Mouse (Mus musculus): ENCODE measurements around the gene Sec23ip. TPM values are rescaled to one million over a fixed set of nuclear protein-coding genes. Genes with fewer than 3 reads are reported as not detected.

Sec23ip gene
- total and polyA plus RNA-seq, 3 experiments, result 16.0 to 40.1 (median 19.3) TPM

DNA sequence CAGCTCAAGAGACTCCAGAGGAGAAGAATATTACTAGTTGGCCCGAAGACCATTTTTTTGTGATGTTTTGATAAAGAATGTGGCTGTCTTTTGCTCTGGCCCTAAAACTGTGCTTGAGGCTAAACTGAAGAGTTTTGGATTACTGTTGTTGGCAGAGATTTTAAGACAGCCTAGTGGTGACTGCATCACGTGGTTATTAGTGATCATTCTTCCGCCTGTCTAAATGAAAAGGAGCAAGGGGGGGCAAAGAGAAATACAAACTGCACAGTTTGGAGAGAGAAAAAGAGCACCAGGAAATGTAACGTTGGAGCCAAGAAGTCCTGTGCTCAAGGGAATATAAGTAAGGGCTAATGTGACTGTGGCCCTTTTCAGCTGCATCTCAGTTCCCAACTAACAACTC lies 48.7 kb downstream of the Sec23ip start:
- in situ Hi-C loops (cut with MboI; ENCODE audit: low pct_ligation_motif_present, low pct_unique_long_range_greater_than_20kb, low sequenced_read_pairs), result no loop called here
- TF ChIP-seq RAD21 (IDR thresholded peaks at IDR 0.05; ENCODE audit: low read depth, low read length) (no peak), USF2 (conservative IDR thresholded peaks at IDR 0.05; ENCODE audit: low read depth, low read length) (no peak), TBP (conservative IDR thresholded peaks at IDR 0.05; ENCODE audit: low read depth, low read length) (no peak), NRF1 (IDR thresholded peaks at IDR 0.05; ENCODE audit: low read depth, low read length) (no peak)

GRCm38 (mm10) chr7:128824986-128825563 lies 80.3 kb downstream of the Sec23ip start:
- no peak overlapping the region for H3K4me3 ChIP-seq (replicated peaks in 1 of 3; ENCODE audit: low read depth in 2 of 3, low read length in 2 of 3, poor library complexity in 1 of 3)
- no peaks in the 10 kb centered on the region for H3K79me2 ChIP-seq (replicated peaks; ENCODE audit: control insufficient read depth, extremely low read depth, insufficient read depth, poor library complexity, severe bottlenecking)
- no peaks in the 10 kb centered on the region for H3K36me3 ChIP-seq (replicated peaks in 1 of 2; ENCODE audit: control insufficient read depth in 1 of 2, insufficient read depth in 1 of 2, low read length in 1 of 2)
- TF ChIP-seq BHLHE40 (IDR thresholded peaks at IDR 0.05; ENCODE audit: low read depth, low read length), result no peak
- no peak for TF ChIP-seq ZC3H11A (IDR thresholded peaks at IDR 0.05; ENCODE audit: low read depth, low read length)
- TF ChIP-seq CTCF (conservative IDR thresholded peaks at IDR 0.05 in 1 of 2, IDR thresholded peaks at IDR 0.05 in 1 of 2; ENCODE audit: low read depth in 2 of 2, low read length in 2 of 2), result no peak
- no peak for TF ChIP-seq USF2 (conservative IDR thresholded peaks at IDR 0.05; ENCODE audit: low read depth, low read length)
- no peak for TF ChIP-seq PAX5 (IDR thresholded peaks at IDR 0.05; ENCODE audit: low read length)
- no peak for TF ChIP-seq EP300 (IDR thresholded peaks at IDR 0.05; ENCODE audit: low read length)
- no peak for DNase-seq (ENCODE audit: extremely low read depth)
- dilution Hi-C loops (cut with MboI; ENCODE audit: extremely low pct_ligation_motif_present, extremely low pct_unique_long_range_greater_than_20kb, low sequenced_read_pairs), result no loop called here
- in situ Hi-C loops (cut with MboI; ENCODE audit: low pct_ligation_motif_present, low pct_unique_long_range_greater_than_20kb, low sequenced_read_pairs), result no loop called here
- H3K4me1 ChIP-seq (ENCODE audit: control insufficient read depth in 1 of 2, insufficient read depth in 2 of 2), result no peaks in the 10 kb centered on the region
- H3K27ac ChIP-seq (ENCODE audit: insufficient read depth, low read depth), result no peak overlapping the region
- H3K27me3 ChIP-seq (replicated peaks), result peaks cover 55% of the 10 kb centered on the region
- H3K9me3 ChIP-seq (replicated peaks; ENCODE audit: low read length), result no peaks in the 10 kb centered on the region
- no peak overlapping the region for H3K9ac ChIP-seq (ENCODE audit: insufficient read depth, low read depth)
- no peak overlapping the region for H3K4me2 ChIP-seq (ENCODE audit: insufficient read depth, low read depth, poor library complexity, severe bottlenecking)

More for the DNA sequence above, 48.7 kb downstream of the Sec23ip start:
- Histone ChIP-seq H3K79me2 (replicated peaks; ENCODE audit: control insufficient read depth, extremely low read depth, insufficient read depth, poor library complexity, severe bottlenecking) (no peaks in the 10 kb centered on the region), H3K9ac (ENCODE audit: insufficient read depth, low read depth) (no peak overlapping the region), H3K36me3 (replicated peaks in 1 of 2; ENCODE audit: control insufficient read depth in 1 of 2, insufficient read depth in 1 of 2, low read length in 1 of 2) (no peaks in the 10 kb centered on the region), H3K4me2 (ENCODE audit: insufficient read depth, low read depth, poor library complexity, severe bottlenecking) (no peak overlapping the region), H3K27me3 (replicated peaks) (peaks cover 11% of the 10 kb centered on the region), H3K9me3 (replicated peaks; ENCODE audit: low read length) (no peaks in the 10 kb centered on the region), H3K27ac (ENCODE audit: insufficient read depth, low read depth) (no peak overlapping the region), H3K4me3 (replicated peaks in 1 of 3; ENCODE audit: low read depth in 2 of 3, low read length in 2 of 3, poor library complexity in 1 of 3) (no peak overlapping the region), H3K4me1 (ENCODE audit: control insufficient read depth in 1 of 2, insufficient read depth in 2 of 2) (peaks cover 0 to under 1% of the 10 kb centered on the region in 2 experiments; a peak in 1 of 4 replicates)
- no peak for DNase-seq (ENCODE audit: extremely low read depth)
- dilution Hi-C loops (cut with MboI; ENCODE audit: extremely low pct_ligation_motif_present, extremely low pct_unique_long_range_greater_than_20kb, low sequenced_read_pairs), result no loop called here

GRCm38 (mm10) chr7:128832455-128833081 lies 87.8 kb downstream of the Sec23ip start:
- dilution Hi-C loops (cut with MboI; ENCODE audit: extremely low pct_ligation_motif_present, extremely low pct_unique_long_range_greater_than_20kb, low sequenced_read_pairs) (no loop called here), in situ Hi-C loops (cut with MboI; ENCODE audit: low pct_ligation_motif_present, low pct_unique_long_range_greater_than_20kb, low sequenced_read_pairs) (no loop called here)
- no peak overlapping the region for H3K9ac ChIP-seq (ENCODE audit: insufficient read depth, low read depth)
- TF ChIP-seq SMC3 (IDR thresholded peaks at IDR 0.05; ENCODE audit: low read depth, low read length) (no peak), MAX (IDR thresholded peaks at IDR 0.05; ENCODE audit: low read length) (no peak), MAFK (IDR thresholded peaks at IDR 0.05; ENCODE audit: insufficient replicate concordance, low read length) (no peak), SIN3A (IDR thresholded peaks at IDR 0.05; ENCODE audit: low read length) (no peak), RAD21 (IDR thresholded peaks at IDR 0.05; ENCODE audit: low read depth, low read length) (no peak), GABPA (IDR thresholded peaks at IDR 0.05; ENCODE audit: insufficient replicate concordance, low read depth, low read length) (no peak), UBTF (IDR thresholded peaks at IDR 0.05; ENCODE audit: low read depth, low read length) (no peak), ELF1 (IDR thresholded peaks at IDR 0.05; ENCODE audit: low read depth, low read length) (no peak), IRF4 (IDR thresholded peaks at IDR 0.05; ENCODE audit: low read depth, low read length) (no peak), CHD1 (IDR thresholded peaks at IDR 0.05; ENCODE audit: low read depth, low read length) (no peak), E2F4 (IDR thresholded peaks at IDR 0.05; ENCODE audit: insufficient replicate concordance, low read depth, low read length) (no peak), ZC3H11A (IDR thresholded peaks at IDR 0.05; ENCODE audit: low read depth, low read length) (no peak), RCOR1 (conservative IDR thresholded peaks at IDR 0.05; ENCODE audit: low read depth, low read length) (no peak), CTCF (conservative IDR thresholded peaks at IDR 0.05 in 1 of 2, IDR thresholded peaks at IDR 0.05 in 1 of 2; ENCODE audit: low read depth in 2 of 2, low read length in 2 of 2) (no peak), POLR2AphosphoS2 (IDR thresholded peaks at IDR 0.05; ENCODE audit: low read depth, low read length) (no peak)
- DNase-seq (ENCODE audit: extremely low read depth), result no peak
- no peaks in the 10 kb centered on the region for H3K4me1 ChIP-seq (ENCODE audit: control insufficient read depth in 1 of 2, insufficient read depth in 2 of 2)
- H3K79me2 ChIP-seq (replicated peaks; ENCODE audit: control insufficient read depth, extremely low read depth, insufficient read depth, poor library complexity, severe bottlenecking), result no peaks in the 10 kb centered on the region
- no peaks in the 10 kb centered on the region for H3K36me3 ChIP-seq (replicated peaks in 1 of 2; ENCODE audit: control insufficient read depth in 1 of 2, insufficient read depth in 1 of 2, low read length in 1 of 2)
- H3K4me3 ChIP-seq (replicated peaks in 1 of 3; ENCODE audit: low read depth in 2 of 3, low read length in 2 of 3, poor library complexity in 1 of 3), result no peak overlapping the region
- peaks cover 77% of the 10 kb centered on the region for H3K27me3 ChIP-seq (replicated peaks)
- H3K4me2 ChIP-seq (ENCODE audit: insufficient read depth, low read depth, poor library complexity, severe bottlenecking), result no peak overlapping the region
- H3K9me3 ChIP-seq (replicated peaks; ENCODE audit: low read length), result no peaks in the 10 kb centered on the region
- no peak overlapping the region for H3K27ac ChIP-seq (ENCODE audit: insufficient read depth, low read depth)

Data from CH12.LX (cell line).